ENCODE assay signal across 20 mouse cellular contexts in the genomic region with DNA sequence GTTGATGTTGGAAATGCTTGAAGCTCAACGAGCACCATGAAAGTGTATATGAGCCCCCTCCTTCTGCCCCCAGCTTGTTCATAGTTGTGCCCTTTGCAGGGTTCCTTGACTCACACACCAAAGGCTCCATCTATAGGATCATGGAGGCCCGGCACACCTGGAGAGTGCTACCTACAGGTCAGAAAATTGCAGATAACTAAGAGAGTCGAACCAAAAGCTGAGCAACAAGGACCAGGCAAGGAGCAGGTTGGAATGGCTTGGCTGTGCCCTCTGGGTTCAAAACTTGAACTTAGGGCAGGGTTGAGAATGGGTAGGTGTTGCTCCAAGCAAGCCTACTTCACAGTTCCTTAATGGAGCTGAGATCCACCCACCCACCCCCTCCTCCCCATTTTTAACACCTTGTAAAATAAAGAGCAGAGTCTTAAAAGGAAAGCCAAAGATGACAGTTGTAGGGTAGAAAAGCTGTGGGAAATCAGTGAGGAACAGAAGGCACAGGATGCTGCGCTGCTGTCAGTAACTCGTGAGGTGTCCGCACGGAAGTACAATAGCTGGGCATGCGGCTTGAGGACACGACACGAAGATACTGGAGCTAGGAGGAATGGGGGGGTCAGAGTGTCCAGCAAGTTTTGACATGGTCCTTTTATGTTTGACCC.
"Had no signal": no experiment of that assay in that cellular context is flagged by ENCODE, and none has a peak within 500 bp of the region (broad histone marks: within the 10 kb centered on the region; RNA-seq: fewer than 3 reads in every experiment).

No protein-coding gene starts in this region.

- H3K27ac ChIP-seq: limb, embryonic 12.5 days; limb, embryonic 15.5 days; liver, embryonic 14.5 days; macrophage; midbrain, embryonic 12.5 days; midbrain, embryonic 15.5 days; neural tube, embryonic 12.5 days; neural tube, embryonic 15.5 days had no signal

- DNase-seq: kidney, adult 18-20 months; kidney, adult 9 months; kidney, postnatal 14 days; kidney, postnatal 4 days; liver, postnatal 0 days; lung, embryonic 14.5 days; thymus, adult 2 months; thymus, postnatal 14 days; thymus, postnatal 4 days had no signal

- H3K9me3 ChIP-seq: limb, embryonic 12.5 days; limb, embryonic 15.5 days; midbrain, embryonic 12.5 days; midbrain, embryonic 15.5 days; neural tube, embryonic 12.5 days; neural tube, embryonic 15.5 days had no signal

- H3K4me1 ChIP-seq: neural tube, embryonic 12.5 days had no signal

- H3K36me3 ChIP-seq: limb, embryonic 12.5 days; limb, embryonic 15.5 days; midbrain, embryonic 12.5 days; midbrain, embryonic 15.5 days; neural tube, embryonic 12.5 days; neural tube, embryonic 15.5 days had no signal

- H3K9ac ChIP-seq: limb, embryonic 12.5 days; limb, embryonic 15.5 days; liver, embryonic 14.5 days; liver, postnatal 0 days; lung, embryonic 14.5 days; midbrain, embryonic 12.5 days; midbrain, embryonic 15.5 days; neural tube, embryonic 12.5 days; neural tube, embryonic 15.5 days had no signal

- H3K4me3 ChIP-seq: limb, embryonic 12.5 days; limb, embryonic 15.5 days; midbrain, embryonic 12.5 days; midbrain, embryonic 15.5 days; neural tube, embryonic 12.5 days; neural tube, embryonic 15.5 days had no signal

- H3K4me2 ChIP-seq: limb, embryonic 12.5 days; limb, embryonic 15.5 days; liver, embryonic 11.5 days; lung, embryonic 14.5 days; midbrain, embryonic 12.5 days; midbrain, embryonic 15.5 days; neural tube, embryonic 12.5 days; neural tube, embryonic 15.5 days had no signal

- H3K27me3 ChIP-seq: limb, embryonic 12.5 days; limb, embryonic 15.5 days; midbrain, embryonic 12.5 days; midbrain, embryonic 15.5 days; neural tube, embryonic 12.5 days; neural tube, embryonic 15.5 days had no signal

- ATAC-seq: intestine, embryonic 16.5 days; liver, postnatal 0 days; lung, postnatal 0 days; midbrain, embryonic 15.5 days had no signal
